Mouse (Mus musculus): Measurements from ENCODE around the gene Gipr. TPM values are rescaled to one million over a fixed set of nuclear protein-coding genes. Genes with fewer than 3 reads are reported as not detected.

The Gipr gene
- polyA plus RNA-seq, 1 experiment from 2014 or later = 5.1 TPM

GRCm38 (mm10) chr7:19177216-19177615 lies 11.3 kb upstream of the Gipr start:
- Histone ChIP-seq H3K9me3 (no peaks in the 10 kb centered on the region), H3K36me3 (no peaks in the 10 kb centered on the region), H3K4me3 (no peak overlapping the region), H3K4me1 (peaks cover 49% of the 10 kb centered on the region), H3K27ac (no peak overlapping the region), H3K27me3 (peaks cover 68% of the 10 kb centered on the region), H3K9ac (no peak overlapping the region), H3K4me2 (no peak overlapping the region)
- ATAC-seq (ENCODE audit: borderline replicate concordance, extremely low read depth, low FRiP score, low TSS enrichment) = no peak
- WGBS = 69% methylated on average over 7 of the region's 7 CpGs

DNA sequence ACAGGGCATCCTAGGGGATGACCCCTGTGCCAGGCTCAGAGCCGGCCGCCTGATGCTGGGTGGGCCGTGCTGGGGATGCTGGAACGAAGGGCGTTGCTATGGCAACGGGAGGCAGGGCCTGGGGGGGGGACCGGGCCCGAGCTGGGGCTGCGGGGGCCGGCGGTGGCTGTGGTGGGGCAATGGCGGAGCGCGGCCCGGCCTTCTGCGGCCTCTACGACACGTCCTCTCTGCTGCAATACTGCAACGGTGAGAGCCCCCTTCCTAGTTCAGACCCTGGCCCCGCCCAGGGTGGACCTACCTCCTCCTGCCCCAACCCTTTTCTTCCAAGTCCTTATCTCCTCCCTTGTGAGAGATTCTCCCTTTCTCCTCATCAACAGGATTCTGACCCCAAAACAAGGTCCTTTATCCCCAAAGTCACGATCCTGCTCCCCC lies 10.6 kb upstream of the Gipr start:
- H3K4me1 ChIP-seq = peaks cover 47% of the 10 kb centered on the region
- peak overlapping the region; percentile 14; the same call in 1 of the 2 replicates for H3K4me2 ChIP-seq
- no peaks in the 10 kb centered on the region for H3K9me3 ChIP-seq
- no peak for ATAC-seq (ENCODE audit: borderline replicate concordance, extremely low read depth, low FRiP score, low TSS enrichment)
- no peak overlapping the region for H3K9ac ChIP-seq
- H3K4me3 ChIP-seq = no peak overlapping the region
- no peaks in the 10 kb centered on the region for H3K36me3 ChIP-seq
- peaks cover 68% of the 10 kb centered on the region for H3K27me3 ChIP-seq
- no peak overlapping the region for H3K27ac ChIP-seq
- WGBS = 3% methylated on average over 21 of the region's 21 CpGs

GRCm38 (mm10) chr7:19175708-19176515 lies 10.0 kb upstream of the Gipr start, which contains the start of gene Eml2:
TSS of gene Eml2 (plus strand) at chr7:19176421.
- H3K27ac ChIP-seq = no peak within 1 kb of the TSS
- H3K4me3 ChIP-seq = no peak within 1 kb of the TSS
- H3K9me3 ChIP-seq = no peaks in the 10 kb centered on the region
- H3K4me2 ChIP-seq = peak within 1 kb of the TSS; percentile 14; the same call in 1 of the 2 replicates
- H3K4me1 ChIP-seq = peaks cover 43% of the 10 kb centered on the region
- peaks cover 68% of the 10 kb centered on the region for H3K27me3 ChIP-seq
- no peak; the same call in 1 of the 2 replicates for ATAC-seq (ENCODE audit: borderline replicate concordance, extremely low read depth, low FRiP score, low TSS enrichment)
- WGBS = under 1% methylated on average over 30 of the region's 30 CpGs
- no peak within 1 kb of the TSS for H3K9ac ChIP-seq
- H3K36me3 ChIP-seq = no peaks in the 10 kb centered on the region

DNA sequence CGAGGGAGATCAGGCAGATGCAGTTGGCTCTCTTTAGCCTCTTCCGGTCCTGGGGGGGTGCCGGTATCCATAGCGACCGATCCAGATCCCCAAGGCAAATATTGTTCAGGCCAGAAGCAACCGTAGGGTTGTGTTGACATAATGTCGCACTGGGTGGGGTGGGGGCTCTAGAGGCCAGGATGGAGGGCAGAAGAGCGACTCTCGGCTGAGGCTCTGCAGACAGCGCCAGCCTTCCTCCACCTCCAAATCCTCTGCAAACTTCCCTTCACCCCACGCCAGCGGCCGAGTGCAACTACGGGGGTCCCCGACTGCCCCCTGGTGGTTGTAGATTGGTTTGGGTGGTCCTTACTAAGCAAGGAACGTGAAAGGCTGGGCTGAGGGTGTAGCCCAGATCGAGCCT lies 6.9 kb upstream of the Gipr start:
- peak overlapping the region; percentile 29 for H3K4me3 ChIP-seq
- WGBS = 3% methylated on average over 17 of the region's 17 CpGs
- H3K36me3 ChIP-seq = no peaks in the 10 kb centered on the region
- ATAC-seq (ENCODE audit: borderline replicate concordance, extremely low read depth, low FRiP score, low TSS enrichment) = peak; percentile 59
- H3K9me3 ChIP-seq = no peaks in the 10 kb centered on the region
- 0 out of 2 replicates have a peak overlapping the region, but pooled peaks have one; percentile 8 for H3K27ac ChIP-seq
- no peak overlapping the region for H3K9ac ChIP-seq
- peaks cover 24% of the 10 kb centered on the region for H3K4me1 ChIP-seq
- peaks cover 38% of the 10 kb centered on the region for H3K27me3 ChIP-seq
- H3K4me2 ChIP-seq = peak overlapping the region; percentile 56

GRCm38 (mm10) chr7:19171831-19172230 lies 5.9 kb upstream of the Gipr start:
- H3K4me3 ChIP-seq = no peak overlapping the region
- no peak overlapping the region for H3K9ac ChIP-seq
- H3K36me3 ChIP-seq = no peaks in the 10 kb centered on the region
- H3K27ac ChIP-seq = peak overlapping the region; percentile 49; the same call in 1 of the 2 replicates
- no peak overlapping the region for H3K4me2 ChIP-seq
- H3K27me3 ChIP-seq = peaks cover 28% of the 10 kb centered on the region
- no peak for ATAC-seq (ENCODE audit: borderline replicate concordance, extremely low read depth, low FRiP score, low TSS enrichment)
- H3K4me1 ChIP-seq = peaks cover 23% of the 10 kb centered on the region
- WGBS = 49% methylated on average over 8 of the region's 8 CpGs
- no peaks in the 10 kb centered on the region for H3K9me3 ChIP-seq

DNA sequence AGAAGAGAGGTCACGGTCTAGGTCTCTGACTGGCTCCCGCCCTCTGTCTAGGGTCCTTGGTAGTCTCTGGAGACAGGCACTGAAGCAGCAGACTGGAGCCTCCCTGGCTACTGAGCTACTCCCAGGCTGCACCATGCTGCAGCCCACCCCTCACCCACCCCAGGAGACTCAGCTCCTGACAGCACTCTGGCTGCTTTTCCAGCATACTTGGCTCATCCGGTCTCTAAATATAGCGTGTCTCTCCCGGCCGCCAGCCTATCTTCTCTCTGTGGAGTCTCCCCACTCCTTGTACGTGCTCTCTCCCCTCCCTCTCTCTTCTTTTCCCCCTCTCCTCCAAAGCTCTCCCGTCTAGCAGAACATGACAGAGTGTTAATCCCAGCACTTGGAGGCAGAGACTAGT lies 4.2 kb upstream of the Gipr start:
- ATAC-seq (ENCODE audit: borderline replicate concordance, extremely low read depth, low FRiP score, low TSS enrichment) = peak; percentile 71
- WGBS = 32% methylated on average over 8 of the region's 8 CpGs
- Histone ChIP-seq H3K36me3 (no peaks in the 10 kb centered on the region), H3K27ac (peak overlapping the region; percentile 54), H3K4me1 (peaks cover 34% of the 10 kb centered on the region), H3K9me3 (no peaks in the 10 kb centered on the region), H3K4me2 (no peak overlapping the region), H3K27me3 (peaks cover 18% of the 10 kb centered on the region), H3K4me3 (no peak overlapping the region), H3K9ac (no peak overlapping the region)

GRCm38 (mm10) chr7:19169506-19169905 lies 3.6 kb upstream of the Gipr start:
- H3K36me3 ChIP-seq = no peaks in the 10 kb centered on the region
- ATAC-seq (ENCODE audit: borderline replicate concordance, extremely low read depth, low FRiP score, low TSS enrichment) = no peak
- H3K9me3 ChIP-seq = no peaks in the 10 kb centered on the region
- H3K27me3 ChIP-seq = peaks cover 19% of the 10 kb centered on the region
- H3K4me3 ChIP-seq = no peak overlapping the region
- H3K4me1 ChIP-seq = peaks cover 41% of the 10 kb centered on the region
- H3K4me2 ChIP-seq = no peak overlapping the region
- H3K9ac ChIP-seq = no peak overlapping the region
- no peak overlapping the region for H3K27ac ChIP-seq
- WGBS = 66% methylated on average over 10 of the region's 10 CpGs

DNA sequence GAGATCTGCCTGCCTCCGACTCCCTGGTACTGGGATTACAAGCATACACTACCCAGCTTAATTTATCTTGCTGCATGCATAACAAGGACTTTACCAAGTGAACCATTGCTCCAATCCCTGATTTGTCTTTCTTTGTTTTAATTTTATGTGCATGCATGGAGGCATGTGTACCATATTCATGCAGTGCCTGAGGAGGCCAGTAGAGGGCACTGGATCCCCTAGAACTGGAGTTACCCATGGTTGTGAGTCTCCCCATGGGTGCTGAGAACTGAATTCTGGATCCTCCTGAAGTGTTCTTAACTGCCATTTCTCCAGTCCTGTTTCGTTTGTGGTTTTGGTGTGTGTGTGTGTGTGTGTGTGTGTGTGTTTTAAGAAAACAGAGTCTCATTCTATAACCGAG lies 1.1 kb upstream of the Gipr start:
- Histone ChIP-seq H3K4me2 (no peak overlapping the region), H3K9ac (no peak overlapping the region), H3K4me3 (no peak overlapping the region), H3K9me3 (no peaks in the 10 kb centered on the region), H3K36me3 (no peaks in the 10 kb centered on the region), H3K27me3 (peaks cover 24% of the 10 kb centered on the region), H3K4me1 (peaks cover 37% of the 10 kb centered on the region), H3K27ac (no peak overlapping the region)
- no peak for ATAC-seq (ENCODE audit: borderline replicate concordance, extremely low read depth, low FRiP score, low TSS enrichment)
- 88% methylated on average over 3 of the region's 3 CpGs for WGBS

- no peaks in the 10 kb centered on the region for H3K9me3 ChIP-seq
- H3K9ac ChIP-seq = no peak overlapping the region
- H3K4me2 ChIP-seq = peak overlapping the region; percentile 37
- no peak overlapping the region for H3K27ac ChIP-seq
- peaks cover 34% of the 10 kb centered on the region for H3K27me3 ChIP-seq
- no peak for ATAC-seq (ENCODE audit: borderline replicate concordance, extremely low read depth, low FRiP score, low TSS enrichment)
- H3K4me3 ChIP-seq = no peak overlapping the region
- peaks cover 38% of the 10 kb centered on the region for H3K4me1 ChIP-seq
- 3% methylated on average over 13 of the region's 13 CpGs for WGBS
- no peaks in the 10 kb centered on the region for H3K36me3 ChIP-seq
Observed at GRCm38 (mm10) chr7:19164978-19165377, 949 bp downstream of the Gipr start.

- no peak overlapping the region for H3K4me3 ChIP-seq
- H3K27me3 ChIP-seq = peaks cover 42% of the 10 kb centered on the region
- peak; percentile 37; the same call in 1 of the 2 replicates for ATAC-seq (ENCODE audit: borderline replicate concordance, extremely low read depth, low FRiP score, low TSS enrichment)
- no peaks in the 10 kb centered on the region for H3K36me3 ChIP-seq
- H3K9me3 ChIP-seq = no peaks in the 10 kb centered on the region
- no peak overlapping the region for H3K27ac ChIP-seq
- no peak overlapping the region for H3K9ac ChIP-seq
- H3K4me2 ChIP-seq = peak overlapping the region; percentile 37
- peaks cover 39% of the 10 kb centered on the region for H3K4me1 ChIP-seq
- under 1% methylated on average over 6 of the region's 6 CpGs for WGBS
Observed at GRCm38 (mm10) chr7:19164189-19164588, 1.7 kb downstream of the Gipr start.

DNA sequence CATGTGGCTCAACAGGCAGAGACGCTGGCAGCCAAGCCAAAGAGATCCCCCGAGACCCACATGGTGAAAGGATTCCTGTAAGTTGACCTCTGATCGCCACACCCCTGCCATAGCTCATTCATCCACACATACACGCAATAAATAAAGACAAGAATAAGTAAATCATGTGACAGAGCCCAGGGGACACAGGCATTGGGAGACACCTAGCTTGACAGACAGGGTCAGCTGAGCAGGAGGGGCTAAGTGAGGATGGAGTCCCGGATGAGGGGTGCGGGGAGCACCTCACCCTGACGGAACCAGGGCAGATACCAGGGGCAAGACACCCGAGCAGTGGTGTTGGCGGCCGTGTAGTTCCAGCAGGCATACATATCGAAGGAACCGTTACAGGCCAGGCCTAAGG lies 2.2 kb downstream of the Gipr start:
- ATAC-seq (ENCODE audit: borderline replicate concordance, extremely low read depth, low FRiP score, low TSS enrichment) = no peak

GRCm38 (mm10) chr7:19162928-19163327 lies 3.0 kb downstream of the Gipr start:
- H3K27me3 ChIP-seq = peaks cover 50% of the 10 kb centered on the region
- no peak for ATAC-seq (ENCODE audit: borderline replicate concordance, extremely low read depth, low FRiP score, low TSS enrichment)
- 67% methylated on average over 7 of the region's 7 CpGs for WGBS
- H3K9ac ChIP-seq = no peak overlapping the region
- H3K36me3 ChIP-seq = no peaks in the 10 kb centered on the region
- H3K9me3 ChIP-seq = no peaks in the 10 kb centered on the region
- peaks cover 39% of the 10 kb centered on the region for H3K4me1 ChIP-seq
- no peak overlapping the region for H3K4me2 ChIP-seq
- no peak overlapping the region for H3K4me3 ChIP-seq
- no peak overlapping the region for H3K27ac ChIP-seq

More for the DNA sequence above, 2.2 kb downstream of the Gipr start:
- Histone ChIP-seq H3K9ac (no peak overlapping the region), H3K4me1 (peaks cover 39% of the 10 kb centered on the region), H3K4me2 (peak overlapping the region; percentile 37), H3K27me3 (peaks cover 46% of the 10 kb centered on the region), H3K36me3 (no peaks in the 10 kb centered on the region), H3K9me3 (no peaks in the 10 kb centered on the region), H3K27ac (no peak overlapping the region), H3K4me3 (no peak overlapping the region)
- 19% methylated on average over 12 of the region's 12 CpGs for WGBS
